Mouse (Mus musculus) embryonic fibroblast, embryonic 13.5 days (primary cell): Measurements from ENCODE around the gene Plce1.

Experiments used
- CTCF ChIP-seq: IDR thresholded peaks from 2 replicates; pipeline ENCODE4 v1.5.1; 2011; ENCODE audit warnings: mild to moderate bottlenecking, control low read depth, low read length, moderate library complexity, borderline replicate concordance; ENCODE audit not compliant: insufficient read depth
- POLR2A ChIP-seq: IDR thresholded peaks from 2 replicates; pipeline ENCODE4 v1.6.1; 2011; ENCODE audit warnings: low read depth, mild to moderate bottlenecking, control low read depth, low read length, moderate library complexity

DNA sequence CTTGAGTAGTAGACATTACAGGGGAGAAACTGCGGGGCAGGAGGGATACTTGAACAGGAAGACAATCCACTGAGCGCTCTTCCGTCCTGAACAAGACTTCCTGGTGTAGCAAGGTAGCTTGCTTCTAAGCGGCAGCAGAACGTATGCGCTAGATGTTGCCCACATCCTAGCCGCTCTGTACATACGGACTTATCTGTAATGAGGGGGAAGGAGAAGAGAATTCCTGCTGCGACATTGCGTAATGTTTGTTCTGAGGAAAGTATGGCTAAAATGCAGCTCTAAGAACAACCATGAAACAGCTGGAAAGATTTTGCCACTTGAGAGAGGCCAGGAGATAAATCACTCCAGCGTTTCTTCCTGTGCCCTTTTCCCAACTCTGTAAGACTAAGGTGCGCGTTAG, 177.1 kb downstream of the Plce1 start:
- TF ChIP-seq POLR2A = no peak
- no peak for TF ChIP-seq CTCF
